Mouse (Mus musculus) cerebellum, adult 2 months (tissue): Measurements from ENCODE around the gene Ghrh.

ENCODE experiments used
- CTCF ChIP-seq: fragments of 200-500 bp; IDR thresholded peaks from 2 replicates; pipeline ENCODE4 v1.5.1; 2011; ENCODE audit warnings: low read depth, mild to moderate bottlenecking, control low read depth, low read length, moderate library complexity, borderline replicate concordance; ENCODE audit not compliant: insufficient read depth
- POLR2A ChIP-seq: fragments of 200-500 bp; IDR thresholded peaks from 2 replicates; pipeline ENCODE4 v1.6.1; 2011; ENCODE audit warnings: low read length, control low read depth, borderline replicate concordance; ENCODE audit not compliant: insufficient read depth

- TF ChIP-seq CTCF: no peak
- no peak for TF ChIP-seq POLR2A
Measured at GRCm38 (mm10) chr2:157363031-157363430, 15.7 kb upstream of the Ghrh start.
